Mouse (Mus musculus): ENCODE data around the gene Glb1.

- TF ChIP-seq CTCF (IDR thresholded peaks at IDR 0.05; ENCODE audit: borderline replicate concordance, insufficient read depth, low read depth, low read length) (no peak), POLR2A (IDR thresholded peaks at IDR 0.05; ENCODE audit: borderline replicate concordance, insufficient read depth, low read length) (no peak)
Observed at GRCm38 (mm10) chr9:114466871-114467270, 66.0 kb downstream of the Glb1 start.
